Comparison of ENCODE assay signal across 9 mouse cellular contexts in the genomic region with DNA sequence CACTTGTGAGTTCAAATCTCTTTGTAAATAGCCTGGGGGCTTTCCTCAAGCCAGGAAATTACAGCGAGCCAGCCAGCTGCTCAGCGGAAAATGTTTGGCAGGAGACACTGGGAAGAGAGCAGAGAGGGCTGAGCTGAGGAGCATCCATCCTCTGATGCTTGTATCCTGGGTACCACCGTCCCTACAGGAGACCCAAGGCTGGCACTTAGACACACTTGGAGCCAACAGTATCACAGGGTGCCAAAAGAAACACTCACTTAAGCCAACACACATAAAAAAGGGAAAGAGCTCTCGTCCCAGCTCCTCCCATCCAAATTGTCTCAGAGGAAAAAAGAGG. TPM values are rescaled to one million over a fixed set of nuclear protein-coding genes. Genes with fewer than 3 reads are reported as not detected.
DNase-seq lines count a peak whose midpoint lies in the region; ATAC-seq lines count a peak whose summit lies in the region.
"Had no signal": no experiment of that assay in that cellular context is flagged by ENCODE, and none has a peak within 500 bp of the region (broad histone marks: within the 10 kb centered on the region; RNA-seq: fewer than 3 reads in every experiment).

No protein-coding gene starts in this region.

- 0 out of 2 replicates have a peak, but pooled peaks cover 2% of the 10 kb centered on the region for H3K27me3 ChIP-seq in intestine, embryonic 15.5 days (replicated peaks)

- peak overlapping the region; percentile 33 for H3K4me3 ChIP-seq in intestine, embryonic 15.5 days (replicated peaks)

- ATAC-seq in intestine, embryonic 15.5 days, result no peak

- peak overlapping the region; percentile 78 for H3K4me2 ChIP-seq in intestine, embryonic 15.5 days (replicated peaks)

- H3K4me1 ChIP-seq in intestine, embryonic 15.5 days (replicated peaks), result 0 out of 2 replicates have a peak, but pooled peaks cover 6% of the 10 kb centered on the region

- 9% methylated on average over 4 of the region's 4 CpGs for WGBS in intestine, embryonic 15.5 days

- peak; percentile 8 for DNase-seq in cerebellum, adult 11-12 months
- DNase-seq in cerebellum, adult 11 months, result no peak
- DNase-seq in left cerebral cortex, postnatal 25 days (ENCODE audit: low spot score in 2 of 2), result peak; percentile 6 to 8
- DNase-seq in left cerebral cortex, adult 11 months (ENCODE audit: low spot score), result no peak
- peak; percentile 42 for DNase-seq in retina, embryonic 14.5 days (ENCODE audit: low spot score)
- DNase-seq in gastrocnemius, postnatal 10 days, result no peak
- no peak for DNase-seq in Muller cell, postnatal 12 days (ENCODE audit: inconsistent ontology term)

- no peaks in the 10 kb centered on the region for H3K9me3 ChIP-seq in intestine, embryonic 15.5 days

- H3K27ac ChIP-seq in intestine, embryonic 15.5 days, result no peak overlapping the region

- H3K36me3 ChIP-seq in intestine, embryonic 15.5 days, result no peaks in the 10 kb centered on the region

- 0 out of 2 replicates have a peak overlapping the region, but pooled peaks have one; percentile 3 for H3K9ac ChIP-seq in intestine, embryonic 15.5 days

- intact Hi-C loops in left cerebral cortex, postnatal 25 days (cut with DNase I), result no loop called here

RNA-seq across cellular contexts. Expression of gene Adarb2, which starts 0.8 kb away (rescaled TPM):
- total RNA-seq in left cerebral cortex, postnatal 25 days (2021), result 10 to 100 TPM; 25.5 to 29.1 TPM
- 0.35 and 0.51 TPM in 2 replicates for polyA plus RNA-seq in intestine, embryonic 15.5 days (2015; fragmentation: Nextera tagmentation; extraction: Ambion mirVana)
- under 1 TPM; 0.21 to 0.61 TPM for total RNA-seq in gastrocnemius, postnatal 10 days (2021)
- total RNA-seq: neutrophil, adult 5-6 weeks had no signal

Comparison
In these comparisons a context has a peak if more than half of its experiments do, and no peak if none do; other contexts are left out.
1. DNase-seq: peak in cerebellum, adult 11-12 months (single experiment), left cerebral cortex, postnatal 25 days (2 of 2) and retina, embryonic 14.5 days (single experiment); none in cerebellum, adult 11 months (single experiment), left cerebral cortex, adult 11 months (single experiment), gastrocnemius, postnatal 10 days (single experiment) and Muller cell, postnatal 12 days (single experiment).
2. RNA of gene Adarb2, which starts 0.8 kb away (total RNA-seq): 25.5 to 29.1 TPM in left cerebral cortex, postnatal 25 days; 0.21 to 0.61 TPM in gastrocnemius, postnatal 10 days; every median in the first group is over 10 times any median in the second.